Mouse (Mus musculus) MEL (cell line): ENCODE measurements around the gene Ccdc173. TPM values are rescaled to one million over a fixed set of nuclear protein-coding genes. Genes with fewer than 3 reads are reported as not detected.

Experiments used
- DNase-seq: peaks from one replicate; pipeline ENCODE4 v3.0.0; 2011; ENCODE audit warnings: low read depth, low spot score
- H3K27ac ChIP-seq: 2 replicates; pipeline ENCODE4 v1.5.1; 2012; ENCODE audit warnings: low read depth, mild to moderate bottlenecking, control low read depth, low read length, moderate library complexity; ENCODE audit not compliant: control insufficient read depth
- H3K27me3 ChIP-seq, 2 experiments: fragments of 150-350 bp in 1 of 2; sonication (generic) in 1 of 2; 2 replicates each; pipeline ENCODE4 v1.6.1; 2012; ENCODE audit warnings: low read length in 2 of 2, mild to moderate bottlenecking in 2 of 2, improper control_type of control experiment in 1 of 2, moderate library complexity in 1 of 2; ENCODE audit not compliant: insufficient read depth in 2 of 2, control insufficient read depth in 1 of 2
- H3K36me3 ChIP-seq, 2 experiments: 2 replicates each; pipeline ENCODE4 v1.6.1; 2012 to 2014; ENCODE audit warnings: low read length in 2 of 2, improper control_type of control experiment in 1 of 2, inconsistent platforms in 1 of 2, mild to moderate bottlenecking in 1 of 2; ENCODE audit not compliant: insufficient read depth in 2 of 2, control insufficient read depth in 1 of 2
- H3K4me1 ChIP-seq, 2 experiments: fragments of 150-350 bp in 1 of 2; sonication (generic) in 1 of 2; 2 replicates each; pipeline ENCODE4 v1.6.1; 2012; ENCODE audit warnings: low read length in 2 of 2, improper control_type of control experiment in 1 of 2, mild to moderate bottlenecking in 1 of 2; ENCODE audit not compliant: insufficient read depth in 2 of 2, control insufficient read depth in 1 of 2
- H3K4me3 ChIP-seq, 2 experiments: fragments of 150-350 bp in 1 of 2; sonication (generic) in 1 of 2; 2 replicates each; pipeline ENCODE4 v1.5.1; 2012; ENCODE audit warnings: low read depth in 2 of 2, low read length in 2 of 2, mild to moderate bottlenecking in 2 of 2, moderate library complexity in 2 of 2, control low read depth in 1 of 2, improper control_type of control experiment in 1 of 2; ENCODE audit not compliant: control insufficient read depth in 1 of 2, insufficient read depth in 1 of 2
- H3K79me2 ChIP-seq: 2 replicates; pipeline ENCODE4 v1.6.1; 2012; ENCODE audit warnings: mild to moderate bottlenecking, low read length, moderate library complexity; ENCODE audit not compliant: control insufficient read depth, poor library complexity, insufficient read depth
- H3K9ac ChIP-seq: 2 replicates; pipeline ENCODE4 v1.6.1; 2012; ENCODE audit warnings: low read depth, mild to moderate bottlenecking, control low read depth, low read length, moderate library complexity; ENCODE audit not compliant: control insufficient read depth, poor library complexity, severe bottlenecking
- H3K9me3 ChIP-seq: fragments of 150-350 bp; sonication (generic); replicated peaks from 2 replicates; pipeline ENCODE4 v1.6.1; 2012; ENCODE audit warnings: mild to moderate bottlenecking, low read length, improper control_type of control experiment, moderate library complexity; ENCODE audit not compliant: insufficient read depth
- BHLHE40 ChIP-seq: IDR thresholded peaks from 2 replicates; pipeline ENCODE4 v1.6.1; 2012; ENCODE audit warnings: low read depth, mild to moderate bottlenecking, inconsistent platforms, low read length, improper control_type of control experiment, borderline replicate concordance
- CHD1 ChIP-seq: IDR thresholded peaks from 2 replicates; pipeline ENCODE4 v1.6.1; 2012; ENCODE audit warnings: low read depth, mild to moderate bottlenecking, inconsistent platforms, low read length, improper control_type of control experiment
- CHD2 ChIP-seq: IDR thresholded peaks from 2 replicates; pipeline ENCODE4 v1.6.1; 2011; ENCODE audit warnings: low read length, improper control_type of control experiment
- CTCF ChIP-seq, 3 experiments: IDR thresholded peaks in 2 of 3; conservative IDR thresholded peaks in 1 of 3; 2 replicates each; pipeline ENCODE4 v1.5.1; 2011 to 2012; ENCODE audit warnings: low read length in 3 of 3, low read depth in 2 of 3, mild to moderate bottlenecking in 2 of 3, improper control_type of control experiment in 1 of 3, inconsistent platforms in 1 of 3, mixed read lengths in 1 of 3, moderate library complexity in 1 of 3; ENCODE audit not compliant: control insufficient read depth in 1 of 3, insufficient read depth in 1 of 3, poor library complexity in 1 of 3, severe bottlenecking in 1 of 3
- E2F4 ChIP-seq: IDR thresholded peaks from 2 replicates; pipeline ENCODE4 v1.6.1; 2011; ENCODE audit warnings: low read depth, low read length, improper control_type of control experiment, borderline replicate concordance
- EP300 ChIP-seq, 2 experiments: IDR thresholded peaks; 2 replicates each; pipeline ENCODE4 v1.6.1; 2011; ENCODE audit warnings: improper control_type of control experiment in 2 of 2, low read length in 2 of 2, low read depth in 1 of 2, mild to moderate bottlenecking in 1 of 2
- ETS1 ChIP-seq: IDR thresholded peaks from 2 replicates; pipeline ENCODE4 v1.6.1; 2012; ENCODE audit warnings: low read depth, mild to moderate bottlenecking, inconsistent platforms, low read length, improper control_type of control experiment, moderate library complexity
- GATA1 ChIP-seq: IDR thresholded peaks from 2 replicates; pipeline ENCODE4 v1.6.1; 2011; ENCODE audit warnings: low read depth, low read length, improper control_type of control experiment
- HCFC1 ChIP-seq: IDR thresholded peaks from 2 replicates; pipeline ENCODE4 v1.6.1; 2012; ENCODE audit warnings: low read depth, mild to moderate bottlenecking, inconsistent platforms, low read length, improper control_type of control experiment, moderate library complexity
- MAFK ChIP-seq: IDR thresholded peaks from 2 replicates; pipeline ENCODE4 v1.6.1; 2011; ENCODE audit warnings: low read depth, mild to moderate bottlenecking, low read length, improper control_type of control experiment, borderline replicate concordance
- MAX ChIP-seq: IDR thresholded peaks from 2 replicates; pipeline ENCODE4 v1.6.1; 2011; ENCODE audit warnings: low read length, improper control_type of control experiment
- MAZ ChIP-seq: IDR thresholded peaks from 2 replicates; pipeline ENCODE4 v1.6.1; 2012; ENCODE audit warnings: low read depth, mild to moderate bottlenecking, inconsistent platforms, low read length, improper control_type of control experiment
- MXI1 ChIP-seq: IDR thresholded peaks from 2 replicates; pipeline ENCODE4 v1.6.1; 2011; ENCODE audit warnings: mild to moderate bottlenecking, low read depth, low read length, improper control_type of control experiment
- MYB ChIP-seq: IDR thresholded peaks from 2 replicates; pipeline ENCODE4 v1.6.1; 2011; ENCODE audit warnings: mild to moderate bottlenecking, low read depth, low read length, improper control_type of control experiment
- MYC ChIP-seq: IDR thresholded peaks from 2 replicates; pipeline ENCODE4 v1.6.1; 2011; ENCODE audit warnings: low read depth, mild to moderate bottlenecking, low read length, improper control_type of control experiment, moderate library complexity
- NRF1 ChIP-seq: IDR thresholded peaks from 2 replicates; pipeline ENCODE4 v1.6.1; 2014; ENCODE audit warnings: low read depth, mild to moderate bottlenecking, inconsistent platforms, low read length, improper control_type of control experiment, moderate library complexity; ENCODE audit not compliant: poor library complexity, insufficient read depth, severe bottlenecking
- POLR2AphosphoS2 ChIP-seq: IDR thresholded peaks from 2 replicates; pipeline ENCODE4 v1.6.1; 2011; ENCODE audit warnings: low read length, improper control_type of control experiment
- RAD21 ChIP-seq: IDR thresholded peaks from 2 replicates; pipeline ENCODE4 v1.6.1; 2011; ENCODE audit warnings: mild to moderate bottlenecking, low read depth, low read length, improper control_type of control experiment
- SIN3A ChIP-seq: IDR thresholded peaks from 2 replicates; pipeline ENCODE4 v1.6.1; 2012; ENCODE audit warnings: low read length, improper control_type of control experiment, inconsistent platforms
- SMC3 ChIP-seq: IDR thresholded peaks from 2 replicates; pipeline ENCODE4 v1.6.1; 2011; ENCODE audit warnings: low read depth, low read length, improper control_type of control experiment
- TAL1 ChIP-seq: IDR thresholded peaks from 2 replicates; pipeline ENCODE4 v1.6.1; 2012; ENCODE audit warnings: mild to moderate bottlenecking, inconsistent platforms, low read length, moderate library complexity, mixed read lengths
- TBP ChIP-seq: IDR thresholded peaks from 2 replicates; pipeline ENCODE4 v1.8.0; 2011; ENCODE audit warnings: low read depth, low read length, improper control_type of control experiment
- TCF12 ChIP-seq: IDR thresholded peaks from 2 replicates; pipeline ENCODE4 v1.6.1; 2014; ENCODE audit warnings: low read depth, mild to moderate bottlenecking, inconsistent platforms, low read length, improper control_type of control experiment, moderate library complexity
- USF1 ChIP-seq: IDR thresholded peaks from 2 replicates; pipeline ENCODE4 v1.6.1; 2014; ENCODE audit warnings: low read depth, mild to moderate bottlenecking, inconsistent platforms, low read length, improper control_type of control experiment, moderate library complexity
- USF2 ChIP-seq, 2 experiments: IDR thresholded peaks; 2 replicates each; pipeline ENCODE4 v1.6.1; 2011 to 2012; ENCODE audit warnings: improper control_type of control experiment in 2 of 2, low read length in 2 of 2, borderline replicate concordance in 1 of 2, inconsistent platforms in 1 of 2, low read depth in 1 of 2, mild to moderate bottlenecking in 1 of 2; ENCODE audit not compliant: insufficient read depth in 1 of 2
- ZKSCAN1 ChIP-seq: IDR thresholded peaks from 2 replicates; pipeline ENCODE4 v1.6.1; 2012; ENCODE audit warnings: low read depth, mild to moderate bottlenecking, inconsistent platforms, low read length, improper control_type of control experiment, moderate library complexity
- ZNF384 ChIP-seq: IDR thresholded peaks from 2 replicates; pipeline ENCODE4 v1.6.1; 2012; ENCODE audit warnings: low read depth, mild to moderate bottlenecking, inconsistent platforms, low read length, improper control_type of control experiment
- polyA plus RNA-seq, 2 experiments: library from polyadenylated mRNA; stranded (reverse) in 1 of 2; unstranded in 1 of 2; fragments of >175 nt in 1 of 2; fragments of >200 nt in 1 of 2; gene quantifications; 2 replicates each; pipeline versions ENCODE4 v1.2.1 to v1.2.4; 2012; ENCODE audit warnings: low replicate concordance in 2 of 2, low read depth in 1 of 2; ENCODE audit not compliant: insufficient read length in 2 of 2, insufficient read depth in 1 of 2, missing spikeins in 1 of 2
- total RNA-seq: library from RNA; depleted of rRNA; stranded (reverse); fragments of 300-350 nt; gene quantifications from 2 replicates; pipeline ENCODE4 v1.2.3, GENCODE M21; 2012

Gene Ccdc173
- total and polyA plus RNA-seq, 3 experiments, result 1.1 to 1.9 TPM; not detected in 1

DNA sequence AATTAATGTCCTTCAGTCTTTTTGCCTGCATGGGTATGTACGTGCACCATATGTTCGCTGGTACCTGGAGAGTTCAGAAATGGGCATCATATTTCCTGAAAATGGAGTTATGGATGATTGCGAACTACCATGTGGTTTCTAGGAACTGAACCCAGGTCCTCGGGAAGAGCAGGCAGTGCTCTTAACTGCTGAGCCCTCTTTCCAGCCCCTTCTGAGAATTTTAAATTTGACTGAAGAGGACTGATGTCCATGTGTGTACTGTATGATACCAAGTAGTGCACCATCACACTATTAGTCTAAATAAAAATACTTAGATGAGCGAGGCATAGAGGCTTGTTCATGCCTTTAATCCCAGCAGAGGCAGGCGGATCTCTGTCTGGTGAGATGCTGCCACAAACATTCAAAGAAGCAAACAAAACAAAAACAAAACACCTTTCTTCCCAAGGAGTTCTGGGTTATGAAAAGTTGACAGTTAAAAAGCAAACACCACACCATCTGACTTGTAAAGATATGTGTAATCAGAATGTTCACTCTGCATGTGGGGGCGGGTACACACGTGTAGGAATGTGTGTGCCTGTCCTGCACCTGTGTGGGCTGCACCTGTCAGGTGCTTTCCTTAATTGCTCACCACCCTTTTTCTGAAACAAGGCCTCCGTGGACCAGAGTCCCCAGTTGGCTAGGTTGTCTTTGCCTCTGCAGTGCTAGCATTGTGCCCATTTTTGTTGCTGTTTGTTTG is 29.1 kb upstream of the Ccdc173 start:
- Histone ChIP-seq H3K36me3 (peaks cover 0 to 34% of the 10 kb centered on the region in 2 experiments; a peak in 2 of 4 replicates), H3K4me1 (peaks cover 19 to 34% of the 10 kb centered on the region in 2 experiments), H3K79me2 (peaks cover 10% of the 10 kb centered on the region), H3K9me3 (no peaks in the 10 kb centered on the region), H3K9ac (no peak overlapping the region), H3K27me3 (no peaks in the 10 kb centered on the region), H3K4me3 (no peak overlapping the region), H3K27ac (no peak overlapping the region)
- no peak for TF ChIP-seq RAD21
- TF ChIP-seq GATA1, result peak; percentile 43; the same call in 1 of the 2 replicates
- TF ChIP-seq MAFK, result no peak
- TF ChIP-seq MAZ, result no peak
- peak; percentile 54 for TF ChIP-seq MAX
- TF ChIP-seq ZKSCAN1, result no peak
- peak; percentile 73 for TF ChIP-seq ETS1
- TF ChIP-seq MXI1, result peak; percentile 69
- peak; percentile 68 to 87 for TF ChIP-seq EP300 (IDR thresholded peaks at IDR 0.05; ENCODE audit: low read depth in 1 of 2, low read length in 2 of 2)
- TF ChIP-seq MYB, result 0 out of 2 replicates have a peak, but pooled peaks have one; percentile 50
- peak; percentile 59 for TF ChIP-seq TAL1
- TF ChIP-seq CTCF (IDR thresholded peaks at IDR 0.05 in 2 of 3, conservative IDR thresholded peaks at IDR 0.05 in 1 of 3; ENCODE audit: control insufficient read depth in 1 of 3, insufficient read depth in 1 of 3, low read depth in 2 of 3, low read length in 3 of 3, poor library complexity in 1 of 3, severe bottlenecking in 1 of 3), result no peak
- peak; percentile 47; the same call in 1 of the 2 replicates for TF ChIP-seq SIN3A
- no peak for TF ChIP-seq NRF1
- TF ChIP-seq BHLHE40, result peak; percentile 89
- TF ChIP-seq TCF12, result peak; percentile 97
- peak; percentile 38 for DNase-seq

DNA sequence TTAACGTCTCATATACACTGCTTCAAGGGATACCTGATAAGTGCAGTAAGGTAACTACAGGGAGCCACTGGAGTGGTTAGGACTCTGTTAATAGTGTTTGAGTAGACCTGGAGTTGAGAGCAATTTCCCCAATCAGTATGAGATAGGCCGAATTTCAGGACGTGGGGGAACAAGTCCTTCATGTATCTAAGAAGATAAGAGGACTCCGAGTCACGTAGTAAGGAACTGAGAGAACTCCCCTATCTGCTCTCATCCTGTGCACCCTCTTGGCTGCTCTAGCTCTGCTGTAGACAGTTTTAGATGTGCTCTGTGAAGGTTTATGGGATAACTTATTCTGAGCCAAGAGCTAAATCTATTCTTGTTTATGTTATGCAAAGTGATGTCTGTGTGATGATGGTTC is 27.2 kb upstream of the Ccdc173 start:
- H3K4me1 ChIP-seq, result peaks cover 21 to 35% of the 10 kb centered on the region in 2 experiments
- peak overlapping the region; percentile 33 for H3K9ac ChIP-seq
- peaks cover 0 to 33% of the 10 kb centered on the region in 2 experiments; a peak in 2 of 4 replicates for H3K36me3 ChIP-seq
- no peaks in the 10 kb centered on the region for H3K9me3 ChIP-seq
- peak; percentile 81 for DNase-seq
- peak overlapping the region; percentile 61 for H3K27ac ChIP-seq
- peak overlapping the region; percentile 19 to 50; a peak in 3 of 4 replicates for H3K4me3 ChIP-seq
- H3K27me3 ChIP-seq, result no peaks in the 10 kb centered on the region
- no peaks in the 10 kb centered on the region for H3K79me2 ChIP-seq
- TF ChIP-seq MXI1, result peak; percentile 60
- TF ChIP-seq GATA1, result peak; percentile 87
- no peak for TF ChIP-seq USF2 (IDR thresholded peaks at IDR 0.05; ENCODE audit: borderline replicate concordance in 1 of 2, insufficient read depth in 1 of 2, low read depth in 1 of 2, low read length in 2 of 2)
- no peak for TF ChIP-seq CHD1
- 0 out of 2 replicates have a peak, but pooled peaks have one; percentile 20 for TF ChIP-seq MYB
- no peak for TF ChIP-seq USF1
- no peak; the same call in 1 of the 2 replicates for TF ChIP-seq ZNF384
- TF ChIP-seq POLR2AphosphoS2, result no peak
- TF ChIP-seq HCFC1, result peak; percentile 47; the same call in 1 of the 2 replicates
- TF ChIP-seq MAFK, result peak; percentile 8; the same call in 1 of the 2 replicates
- peak; percentile 53; the same call in 1 of the 2 replicates for TF ChIP-seq MAZ
- TF ChIP-seq CHD2, result no peak
- no peak; the same call in 1 of the 2 replicates for TF ChIP-seq MAX
- TF ChIP-seq EP300 (IDR thresholded peaks at IDR 0.05; ENCODE audit: low read depth in 1 of 2, low read length in 2 of 2), result peak; percentile 79 to 89
- peak; percentile 4; the same call in 1 of the 2 replicates for TF ChIP-seq SMC3
- TF ChIP-seq BHLHE40, result 0 out of 2 replicates have a peak, but pooled peaks have one; percentile 15
- peak; percentile 71 for TF ChIP-seq ETS1
- TF ChIP-seq TCF12, result peak; percentile 65
- TF ChIP-seq SIN3A, result peak; percentile 65
- TF ChIP-seq MYC, result peak; percentile 59; the same call in 1 of the 2 replicates
- TF ChIP-seq E2F4, result no peak
- TF ChIP-seq TBP, result peak; percentile 55; the same call in 1 of the 2 replicates
